In genomic region chr11:29173706-29174436, GRCm38 (mm10) we compare ENCODE assay signal across 8 mouse cellular contexts. TPM values are rescaled to one million over a fixed set of nuclear protein-coding genes. Genes with fewer than 3 reads are reported as not detected.
DNase-seq lines count a peak whose midpoint lies in the region; ATAC-seq and TF ChIP-seq lines count a peak whose summit lies in the region.

No protein-coding gene starts in this region.

- peak overlapping the region; percentile 99 for H3K4me3 ChIP-seq in gastrocnemius, adult 2 months
- H3K4me3 ChIP-seq in embryonic fibroblast, embryonic 13.5 days (ENCODE audit: insufficient read depth, low read length), result peak overlapping the region; percentile 68
- peak overlapping the region; percentile 96 for H3K4me3 ChIP-seq in liver, embryonic 11.5 days (ENCODE audit: low read depth, low read length)

- H3K4me1 ChIP-seq in embryonic fibroblast, embryonic 13.5 days (ENCODE audit: control insufficient read depth, insufficient read depth, low read length), result no peaks in the 10 kb centered on the region
- H3K4me1 ChIP-seq in liver, embryonic 11.5 days (replicated peaks; ENCODE audit: control insufficient read depth, insufficient read depth, low read length), result peaks cover 6% of the 10 kb centered on the region

- H3K4me2 ChIP-seq in liver, embryonic 11.5 days, result peak overlapping the region; percentile 80

- H3K36me3 ChIP-seq in liver, embryonic 11.5 days (ENCODE audit: control insufficient read depth, insufficient read depth, low read length), result no peaks in the 10 kb centered on the region

- H3K27ac ChIP-seq in gastrocnemius, adult 2 months, result peak overlapping the region; percentile 97
- H3K27ac ChIP-seq in embryonic fibroblast, embryonic 13.5 days (ENCODE audit: insufficient read depth, low read length), result no peak overlapping the region
- peak overlapping the region; percentile 96 for H3K27ac ChIP-seq in liver, embryonic 11.5 days (ENCODE audit: low read depth, low read length)

- no peak for ATAC-seq in liver, embryonic 11.5 days (replicated peaks; ENCODE audit: low FRiP score)

- intact Hi-C loops in gastrocnemius, adult 2 months (cut with DNase I), result loop anchor here (5.0 kb wide), 1 partner anchor 338 kb away; no protein-coding TSS in a partner anchor
- intact Hi-C loops in gastrocnemius, postnatal 14 days (cut with DNase I; ENCODE audit: low total_unique reads), result no loop called here
- intact Hi-C loops in gastrocnemius, postnatal 36 days (cut with DNase I), result no loop called here

- no peak for TF ChIP-seq CTCF in gastrocnemius, adult 2 months (IDR thresholded peaks at IDR 0.05)
- TF ChIP-seq CTCF in embryonic fibroblast, embryonic 13.5 days (IDR thresholded peaks at IDR 0.05; ENCODE audit: borderline replicate concordance, insufficient read depth, low read length), result no peak

- WGBS in liver, embryonic 11.5 days, result 4% methylated on average over 13 of the region's 13 CpGs

- no peaks in the 10 kb centered on the region for H3K9me3 ChIP-seq in liver, embryonic 11.5 days (ENCODE audit: control insufficient read depth, low read length)

- no peak for TF ChIP-seq POLR2A in embryonic fibroblast, embryonic 13.5 days (IDR thresholded peaks at IDR 0.05; ENCODE audit: low read depth, low read length)

- H3K27me3 ChIP-seq in liver, embryonic 11.5 days (replicated peaks; ENCODE audit: control insufficient read depth, insufficient read depth, low read length), result no peaks in the 10 kb centered on the region

- peak overlapping the region; percentile 100 for H3K9ac ChIP-seq in liver, embryonic 11.5 days (ENCODE audit: low read depth, low read length)

- no peak for DNase-seq in gastrocnemius, adult 2 months
- no peak for DNase-seq in gastrocnemius, postnatal 14 days
- DNase-seq in 3T3-L1 (ENCODE audit: low read depth, low spot score), result peak; percentile 9
- DNase-seq in liver, embryonic 11.5 days (ENCODE audit: low spot score), result peak; percentile 34
- no peak for DNase-seq in adrenal gland, adult 18-20 months (ENCODE audit: low spot score in 2 of 2)
- DNase-seq in gastrocnemius, postnatal 36 days, result no peak
- DNase-seq in kidney, postnatal 4 days, result no peak

RNA-seq across cellular contexts. Expression of gene Ppp4r3b, which starts 1.2 kb away (rescaled TPM):
- total RNA-seq in gastrocnemius, adult 2 months (2021), result 10 to 100 TPM; 25.9 to 33.0 TPM
- total RNA-seq in gastrocnemius, postnatal 14 days (2021), result 10 to 100 TPM; 24.8 to 25.7 TPM
- polyA plus RNA-seq in embryonic fibroblast, embryonic 13.5 days (2011; ENCODE audit: insufficient read length, low read depth, missing spikeins), result 42.5 and 63.9 TPM in 2 replicates
- 74.1 and 78.8 TPM in 2 replicates for polyA plus RNA-seq in liver, embryonic 11.5 days (2014; fragmentation: Nextera tagmentation; extraction: Ambion mirVana)
- total RNA-seq in adrenal gland, adult 18-20 months (2021), result 10 to 100 TPM; 77.5 to 88.4 TPM
- 10 to 100 TPM; 22.1 to 26.9 TPM for total RNA-seq in gastrocnemius, postnatal 36 days (2021)

RNA-seq across cellular contexts. Expression of gene Pnpt1, which starts 43.3 kb away (rescaled TPM):
- total RNA-seq in gastrocnemius, adult 2 months (2021), result 10 to 100 TPM; 11.8 to 16.7 TPM
- total RNA-seq in gastrocnemius, postnatal 14 days (2021), result 10 to 100 TPM; 16.9 to 17.3 TPM
- polyA plus RNA-seq in embryonic fibroblast, embryonic 13.5 days (2011; ENCODE audit: insufficient read length, low read depth, missing spikeins), result 34.2 and 35.1 TPM in 2 replicates
- polyA plus RNA-seq in liver, embryonic 11.5 days (2014; fragmentation: Nextera tagmentation; extraction: Ambion mirVana), result 60.4 and 72.3 TPM in 2 replicates
- 10 to 100 TPM; 32.4 to 48.5 TPM for total RNA-seq in adrenal gland, adult 18-20 months (2021)
- 10 to 100 TPM; 14.3 to 15.8 TPM for total RNA-seq in gastrocnemius, postnatal 36 days (2021)

Comparison
In these comparisons a context has a peak if more than half of its experiments do, and no peak if none do; other contexts are left out.
1. DNase-seq: peak in 3T3-L1 (single experiment) and liver, embryonic 11.5 days (single experiment); none in gastrocnemius, adult 2 months (single experiment), gastrocnemius, postnatal 14 days (single experiment), adrenal gland, adult 18-20 months (0 of 2), gastrocnemius, postnatal 36 days (0 of 2) and kidney, postnatal 4 days (0 of 2).
2. Peak in every context shown above with its lines, with median percentiles within 50 percentile points of each other: H3K4me3 ChIP-seq.